Mouse (Mus musculus): ENCODE data around the gene Bcat1. TPM values are rescaled to one million over a fixed set of nuclear protein-coding genes. Genes with fewer than 3 reads are reported as not detected.
A peak's percentile ranks its signal among the peaks of the same experiment; 100 is the strongest.

The Bcat1 gene
- 10 to 100 TPM; 67.3 to 67.4 TPM for total RNA-seq (2021)
- long read RNA-seq, experiment 1, full-length matches to known transcripts, result 68 of 91 reads
- long read RNA-seq, experiment 1, partial matches to known transcripts, result 6 of 91 reads
- long read RNA-seq, experiment 1, other reads (novel, unspliced or antisense), result 17 of 91 reads
- long read RNA-seq, experiment 2, full-length matches to known transcripts, result 42 of 65 reads
- long read RNA-seq, experiment 2, partial matches to known transcripts, result 4 of 65 reads
- long read RNA-seq, experiment 2, other reads (novel, unspliced or antisense), result 19 of 65 reads

DNA sequence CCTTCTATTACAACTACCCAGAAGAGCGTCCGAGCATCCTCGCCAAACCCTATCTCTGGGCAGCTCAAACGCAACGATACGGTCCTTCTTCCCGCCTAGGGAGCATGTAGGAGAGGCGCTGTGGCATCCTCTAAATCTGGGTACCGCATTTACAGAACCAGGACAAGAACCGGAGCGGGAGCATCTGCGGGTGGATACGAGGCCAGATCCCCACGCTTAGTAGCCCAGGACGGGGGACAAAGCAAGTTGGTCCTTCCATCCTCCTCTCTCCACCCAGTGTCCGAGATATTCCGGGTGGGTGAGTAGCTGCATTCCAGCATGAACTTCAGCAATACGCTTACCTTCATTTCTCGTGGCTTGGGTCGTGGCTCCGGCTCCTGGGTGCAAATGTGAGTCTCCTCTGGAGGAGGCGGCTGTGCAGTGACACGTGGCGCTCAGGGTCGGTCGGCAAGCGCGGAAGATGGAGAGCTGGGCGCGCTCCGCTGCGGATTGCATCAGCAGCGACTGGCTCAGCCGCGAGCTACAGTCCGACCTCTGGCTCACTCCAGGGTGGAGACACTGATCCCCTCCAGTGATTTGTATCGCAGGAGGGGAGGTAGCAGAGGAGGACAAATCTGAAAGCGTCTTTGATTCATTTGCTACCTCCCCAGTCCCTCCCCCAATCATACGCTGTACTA is at the start of gene Bcat1:
TSS of gene Bcat1 (minus strand) at position 637 of the 677 bp plus-strand sequence.
- DNase-seq (ENCODE audit: low spot score in 2 of 2), result peak; percentile 15 to 18
- intact Hi-C loops (cut with DNase I), result no loop called here

DNA sequence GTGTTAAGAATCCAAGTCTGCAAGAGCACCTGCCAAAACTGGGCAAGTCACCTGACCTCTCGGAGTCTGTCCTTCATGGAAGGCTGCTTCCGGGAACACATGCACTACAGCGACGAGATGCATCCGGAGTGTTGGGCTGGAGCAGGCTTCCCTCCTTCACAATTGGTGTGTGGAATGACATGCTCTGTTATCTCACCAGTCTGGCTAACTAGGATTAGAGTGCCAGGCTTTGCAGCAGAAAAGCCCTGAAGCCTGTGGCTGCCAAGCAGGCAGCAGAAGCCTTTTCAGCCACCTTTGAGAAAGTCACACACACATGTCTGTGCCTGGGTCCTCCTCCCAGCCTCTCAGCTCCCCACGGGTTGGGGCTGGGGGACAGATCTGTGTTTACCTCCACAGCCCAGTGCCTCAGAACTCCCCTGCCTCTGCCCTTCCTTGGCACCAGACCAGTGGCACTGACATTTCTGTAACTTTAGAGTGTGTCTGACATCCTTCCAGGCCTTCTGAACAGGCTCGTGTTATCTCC is 49.7 kb upstream of the Bcat1 start:
- intact Hi-C loops (cut with DNase I), result no loop called here
- DNase-seq (ENCODE audit: low spot score in 2 of 2), result no peak

DNA sequence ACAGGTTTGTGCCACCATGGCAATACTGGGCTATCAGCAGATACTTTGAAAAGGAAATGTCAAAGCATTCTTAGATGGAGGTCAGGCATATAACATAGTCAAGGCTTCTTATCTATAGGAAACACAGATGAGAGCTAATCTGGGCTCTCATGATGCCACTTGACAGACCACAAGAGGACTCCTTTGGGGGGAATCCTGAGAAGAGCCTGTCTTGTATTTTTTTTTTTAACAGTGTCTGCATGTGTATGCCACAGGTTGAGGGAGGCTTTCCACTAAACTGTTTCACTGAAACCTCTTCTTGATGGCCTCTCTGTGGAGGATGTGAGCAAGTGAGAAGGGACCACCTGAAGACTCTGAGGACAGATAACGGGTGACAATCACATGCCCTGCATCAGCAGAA is 48.6 kb upstream of the Bcat1 start:
- intact Hi-C loops (cut with DNase I), result no loop called here
- DNase-seq (ENCODE audit: low spot score in 2 of 2), result no peak

DNA sequence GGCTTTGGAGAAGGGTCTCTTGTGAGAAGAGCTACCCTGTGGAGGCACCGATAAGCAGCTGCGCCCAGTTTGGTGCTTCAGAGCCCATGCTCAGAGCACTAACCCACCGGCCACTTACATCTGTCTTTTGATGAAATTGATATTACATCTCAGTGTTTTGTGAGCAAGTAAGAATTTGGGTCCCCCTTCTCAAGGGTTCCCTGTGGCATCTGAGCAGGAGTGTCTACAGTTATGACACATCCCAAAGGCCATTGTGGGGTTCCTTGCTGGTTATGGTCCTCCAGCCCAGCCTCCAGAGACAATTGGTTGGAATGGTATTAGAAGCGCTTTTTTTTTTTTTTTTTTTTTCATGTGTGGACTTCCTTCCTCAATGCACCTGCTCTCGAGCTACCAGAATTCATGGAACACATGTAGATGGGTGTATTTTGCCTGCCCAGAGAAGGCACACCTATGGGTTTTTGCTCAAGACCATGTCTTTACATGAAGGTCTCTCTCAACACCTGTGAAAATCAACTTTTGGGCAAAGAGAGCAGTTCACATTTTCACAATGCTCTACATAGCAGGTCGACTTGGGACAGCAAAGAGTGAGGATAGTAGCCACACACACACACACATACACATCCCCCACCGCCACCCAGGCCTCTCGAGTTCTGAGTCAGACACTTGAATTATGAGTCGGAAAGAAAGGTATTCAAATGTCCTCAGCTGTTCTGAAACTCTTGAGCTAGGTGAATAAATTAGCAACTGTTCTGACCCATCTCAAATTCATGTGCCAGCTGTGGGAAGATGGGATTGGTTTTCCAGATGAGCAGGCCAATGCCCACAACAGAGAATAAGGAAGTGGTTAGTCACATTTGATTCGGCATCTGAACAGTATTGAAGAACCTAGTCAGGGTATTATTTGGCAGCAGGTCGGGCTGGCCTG is 47.4 kb upstream of the Bcat1 start:
- intact Hi-C loops (cut with DNase I), result no loop called here
- DNase-seq (ENCODE audit: low spot score in 2 of 2), result no peak

- no peak for DNase-seq (ENCODE audit: low spot score in 2 of 2)
- intact Hi-C loops (cut with DNase I), result no loop called here
Measured at GRCm38 (mm10) chr6:145122423-145123059, 46.6 kb upstream of the Bcat1 start.

DNA sequence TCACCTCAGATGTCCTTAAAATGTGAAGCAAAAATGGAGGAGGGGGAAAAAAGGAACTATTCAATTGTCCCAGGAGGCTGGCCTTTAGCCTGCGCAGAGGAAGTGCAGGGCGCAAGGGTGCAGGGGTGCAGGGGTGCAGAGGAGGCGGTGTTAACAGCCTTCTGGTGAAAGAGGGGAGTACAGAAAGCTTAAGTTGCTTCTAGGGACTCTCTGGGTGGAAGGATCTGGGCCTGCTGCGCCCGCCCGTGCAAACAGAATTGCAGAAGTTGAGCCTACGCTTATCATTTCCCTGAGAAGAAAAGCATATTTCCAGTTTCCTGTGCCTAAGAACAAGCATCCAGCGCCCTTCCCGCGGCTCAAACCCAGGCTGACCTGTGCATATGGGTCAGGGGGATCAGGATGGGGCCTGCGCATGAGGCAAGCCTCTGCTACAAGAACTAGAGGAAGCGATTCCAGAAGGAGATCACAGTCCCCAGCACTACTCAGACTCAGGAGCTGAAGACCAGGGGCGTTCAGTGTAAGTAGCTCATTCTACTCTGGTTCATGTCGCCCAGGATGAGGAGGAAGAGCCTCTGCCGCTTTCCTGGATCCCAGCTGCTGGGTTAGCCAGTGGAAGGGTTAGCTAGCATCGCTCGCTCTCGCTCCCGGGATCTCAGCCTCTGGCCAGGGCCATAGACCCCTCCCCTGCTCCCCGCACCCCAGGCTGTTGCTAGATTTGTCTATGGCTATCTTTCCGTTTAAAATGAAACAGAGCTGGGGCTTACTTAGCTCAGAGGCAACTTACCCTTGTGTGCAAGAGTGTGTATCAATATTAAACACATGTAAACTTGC is 45.8 kb upstream of the Bcat1 start:
- DNase-seq (ENCODE audit: low spot score in 2 of 2), result peak; percentile 15 to 23
- intact Hi-C loops (cut with DNase I), result no loop called here

DNA sequence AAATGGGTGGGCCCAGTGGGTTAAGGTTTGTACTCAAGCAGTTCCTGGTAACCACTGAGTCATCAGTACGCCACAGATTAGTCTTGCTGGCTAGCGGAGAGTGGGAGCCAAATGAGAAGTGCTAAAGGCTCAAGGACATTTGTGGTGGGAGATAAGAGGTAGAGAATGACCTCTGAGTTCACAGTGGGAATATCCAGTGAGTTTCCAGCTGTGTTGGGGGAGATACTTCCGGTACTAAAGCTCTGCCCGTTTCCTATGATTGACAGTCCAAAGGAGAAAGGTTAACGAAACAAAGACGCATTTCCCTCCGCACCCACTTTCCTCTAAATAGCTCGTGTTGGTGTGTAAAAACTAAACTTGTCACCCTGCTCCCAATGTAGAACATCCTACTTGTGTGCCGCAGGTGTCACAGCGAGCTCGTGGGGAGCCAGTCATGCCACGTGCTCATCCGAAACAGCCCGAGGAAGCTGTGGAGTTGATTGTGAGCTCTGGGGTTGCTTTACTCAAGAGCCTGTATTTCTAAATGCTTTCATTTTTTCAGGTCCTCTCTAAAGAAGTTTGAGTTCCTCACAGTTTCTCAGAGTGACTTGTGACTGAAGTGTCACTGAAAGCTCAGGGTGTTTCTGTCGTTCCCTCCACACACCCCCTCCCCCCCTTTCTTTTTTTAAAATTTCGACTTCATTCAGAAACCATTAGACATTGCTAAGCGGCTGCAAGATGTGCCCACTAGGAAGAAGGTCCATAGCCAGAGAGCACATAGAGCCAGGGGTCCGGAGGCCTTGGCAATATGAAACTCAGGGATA is 45.0 kb upstream of the Bcat1 start:
- intact Hi-C loops (cut with DNase I), result no loop called here
- peak; percentile 29 to 37 for DNase-seq (ENCODE audit: low spot score in 2 of 2)

DNA sequence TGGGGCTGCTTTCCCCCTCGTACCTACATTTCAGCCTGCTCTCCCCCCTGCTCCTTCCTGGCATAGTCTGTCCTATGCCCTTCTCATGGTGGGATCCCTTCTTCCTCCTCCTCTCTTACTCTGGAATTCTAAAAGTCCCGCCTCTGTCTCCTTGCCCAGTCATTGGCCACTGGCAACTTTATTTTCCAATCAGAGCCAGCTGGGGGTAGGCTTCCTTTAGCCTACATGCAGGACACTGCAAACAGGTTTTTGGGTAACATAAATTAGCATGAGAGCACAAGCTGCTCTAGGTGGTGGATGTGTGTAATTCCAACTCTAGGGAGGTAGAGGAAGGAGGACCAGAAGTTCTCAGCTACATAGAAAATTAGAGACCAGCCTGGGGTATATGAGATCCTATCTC is 44.1 kb upstream of the Bcat1 start:
- no peak for DNase-seq (ENCODE audit: low spot score in 2 of 2)
- intact Hi-C loops (cut with DNase I), result no loop called here

GRCm38 (mm10) chr6:145116098-145116672 is 40.2 kb upstream of the Bcat1 start:
- DNase-seq (ENCODE audit: low spot score in 2 of 2), result no peak
- intact Hi-C loops (cut with DNase I), result no loop called here

GRCm38 (mm10) chr6:145115476-145116097 is 39.6 kb upstream of the Bcat1 start, which contains the start of gene Lrmp:
Lrmp (plus strand) TSS chr6:145115653.
- intact Hi-C loops (cut with DNase I), result no loop called here

DNA sequence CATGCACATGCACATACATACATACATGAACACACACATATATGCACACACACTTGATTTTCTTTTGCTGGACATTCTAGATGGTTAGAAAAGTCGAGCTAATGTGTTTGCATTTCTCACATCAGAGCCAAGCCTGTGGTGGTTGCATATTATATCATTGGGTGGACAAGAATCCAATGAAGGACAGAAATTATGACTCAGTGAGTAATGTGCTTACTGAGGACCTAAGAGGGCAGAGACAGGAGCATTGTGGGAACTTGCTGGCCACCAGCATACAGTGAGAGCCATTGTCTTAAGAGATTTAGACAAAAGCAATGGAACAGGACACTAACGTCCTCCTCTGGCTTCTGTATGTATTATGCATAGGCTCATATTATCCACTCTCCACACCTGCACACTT is 38.6 kb upstream of the Bcat1 start:
- intact Hi-C loops (cut with DNase I), result no loop called here
- no peak for DNase-seq (ENCODE audit: low spot score in 2 of 2)

More at GRCm38 (mm10) chr6:145115476-145116097, 39.6 kb upstream of the Bcat1 start, which contains the start of gene Lrmp:
- DNase-seq (ENCODE audit: low spot score in 2 of 2), result no peak

GRCm38 (mm10) chr6:145112865-145113264 is 36.9 kb upstream of the Bcat1 start:
- intact Hi-C loops (cut with DNase I), result no loop called here
- no peak for DNase-seq (ENCODE audit: low spot score in 2 of 2)

GRCm38 (mm10) chr6:145110786-145111185 is 34.8 kb upstream of the Bcat1 start:
- intact Hi-C loops (cut with DNase I), result no loop called here
- no peak for DNase-seq (ENCODE audit: low spot score in 2 of 2)

DNA sequence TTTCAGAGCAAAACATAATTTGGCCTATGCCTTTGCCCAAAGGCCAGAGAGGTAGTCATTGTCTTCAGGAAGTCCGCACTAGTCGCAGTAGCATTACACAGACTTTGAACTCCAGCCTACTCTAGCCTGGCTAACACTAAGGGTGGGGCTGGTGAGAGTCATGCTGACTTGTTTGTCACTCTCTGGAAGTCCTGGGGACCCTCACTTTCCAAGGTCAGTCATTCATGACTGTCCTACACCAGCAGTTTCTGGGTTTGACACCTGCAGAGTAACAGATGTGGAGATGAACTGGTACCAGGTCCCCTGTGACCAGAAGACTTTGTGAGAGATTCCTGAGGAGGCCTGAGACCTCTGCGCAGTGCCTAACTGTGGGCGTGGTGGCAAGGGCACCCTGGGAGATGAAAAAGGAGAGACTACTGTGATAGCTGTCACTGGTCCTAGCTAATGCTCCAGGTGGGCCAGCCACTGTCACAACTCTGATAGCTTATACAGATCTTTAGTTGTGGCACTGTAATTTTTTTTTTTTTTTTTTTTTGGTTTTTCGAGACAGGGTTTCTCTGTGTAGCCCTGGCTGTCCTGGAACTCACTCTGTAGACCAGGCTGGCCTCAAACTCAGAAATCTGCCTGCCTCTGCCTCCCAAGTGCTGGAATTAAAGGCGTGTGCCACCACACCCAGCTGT is 30.3 kb upstream of the Bcat1 start:
- intact Hi-C loops (cut with DNase I), result no loop called here

GRCm38 (mm10) chr6:145105439-145105838 is 29.5 kb upstream of the Bcat1 start:
- DNase-seq (ENCODE audit: low spot score in 2 of 2), result no peak
- intact Hi-C loops (cut with DNase I), result no loop called here

More for the DNA sequence above, 30.3 kb upstream of the Bcat1 start:
- no peak for DNase-seq (ENCODE audit: low spot score in 2 of 2)

DNA sequence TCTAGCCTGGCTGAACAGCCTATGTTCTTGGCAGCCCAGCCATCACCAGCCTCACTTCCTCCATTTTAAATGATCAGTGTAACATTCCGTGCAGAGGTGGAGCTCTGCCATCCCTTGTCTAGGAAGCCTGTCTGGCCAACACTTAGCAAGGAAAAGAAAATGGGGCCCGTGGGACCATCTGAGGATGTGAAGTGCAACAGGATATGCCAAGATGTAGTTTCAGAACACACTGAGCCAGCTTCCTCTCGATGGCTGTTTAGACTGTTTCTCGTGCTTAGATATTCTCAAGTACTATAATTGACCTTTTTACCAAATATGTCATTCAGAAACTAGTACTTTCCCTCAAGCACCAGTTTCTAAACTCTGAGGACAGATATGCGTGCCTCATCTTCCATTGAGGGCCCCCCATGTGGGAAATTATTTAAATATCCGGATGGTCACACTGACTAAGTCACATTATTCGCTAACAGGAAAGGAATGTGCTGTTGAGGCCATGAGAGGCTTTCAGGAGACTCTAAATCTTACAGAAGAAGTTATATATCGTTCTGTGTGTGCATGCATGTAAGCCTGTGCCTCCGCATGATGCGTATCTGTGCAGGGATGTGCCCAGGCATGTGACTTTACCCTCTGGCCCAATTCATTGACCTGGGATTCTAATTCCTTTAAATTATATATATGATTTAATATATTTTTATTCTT is 28.4 kb upstream of the Bcat1 start:
- DNase-seq (ENCODE audit: low spot score in 2 of 2), result no peak
- intact Hi-C loops (cut with DNase I), result no loop called here

Measured in left cerebral cortex, postnatal 14 days (tissue).